Mouse (Mus musculus): ENCODE data around the gene Phb. TPM values are rescaled to one million over a fixed set of nuclear protein-coding genes. Genes with fewer than 3 reads are reported as not detected.

The Phb gene
- 273 and 276 TPM in 2 replicates for polyA plus RNA-seq (2016; fragmentation: Nextera tagmentation; extraction: Ambion mirVana)

DNA sequence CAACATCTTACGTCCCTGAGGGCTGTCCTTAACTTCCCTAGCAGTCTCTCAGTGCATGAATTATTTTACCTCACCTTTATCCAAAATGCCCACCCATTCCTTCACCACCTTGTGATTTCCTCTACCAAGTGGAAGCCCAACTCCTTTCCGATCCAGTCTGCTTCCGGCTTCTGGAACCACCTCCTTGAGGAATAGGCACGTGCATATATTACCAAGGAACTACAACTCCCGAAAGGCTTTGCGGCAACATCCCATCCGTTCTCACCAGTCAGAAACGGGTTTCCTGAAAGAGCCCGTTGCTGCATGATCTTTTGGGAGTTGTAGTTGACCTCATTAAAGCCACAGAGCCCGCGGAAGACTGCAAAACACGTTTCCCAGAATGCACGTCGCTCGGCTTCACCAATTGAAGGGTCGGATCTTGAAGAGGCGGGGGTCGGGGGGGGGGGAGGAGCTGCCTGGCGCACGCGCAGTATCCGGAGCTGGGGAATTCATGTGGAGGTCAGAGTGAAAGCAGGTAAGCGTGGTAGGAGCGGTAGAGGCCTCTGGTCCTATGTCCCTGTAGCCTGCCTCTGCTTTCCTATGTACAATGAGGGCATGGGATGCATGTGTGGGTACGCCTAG lies at the start of gene Phb:
Gene Phb (plus strand): TSS at position 429 of the 621 bp plus-strand sequence.
- Histone ChIP-seq H3K4me1 (peaks cover 16% of the 10 kb centered on the region), H3K4me3 (peak within 1 kb of the TSS; percentile 75), H3K27me3 (ENCODE audit: poor library complexity, severe bottlenecking) (no peaks in the 10 kb centered on the region), H3K27ac (peak within 1 kb of the TSS; percentile 81), H3K36me3 (replicated peaks) (peaks cover 36% of the 10 kb centered on the region), H3K9me3 (no peaks in the 10 kb centered on the region)
- 2% methylated on average over 25 of the region's 25 CpGs for WGBS
- peak; percentile 96 for DNase-seq (ENCODE audit: extremely low spot score, low spot score)

DNA sequence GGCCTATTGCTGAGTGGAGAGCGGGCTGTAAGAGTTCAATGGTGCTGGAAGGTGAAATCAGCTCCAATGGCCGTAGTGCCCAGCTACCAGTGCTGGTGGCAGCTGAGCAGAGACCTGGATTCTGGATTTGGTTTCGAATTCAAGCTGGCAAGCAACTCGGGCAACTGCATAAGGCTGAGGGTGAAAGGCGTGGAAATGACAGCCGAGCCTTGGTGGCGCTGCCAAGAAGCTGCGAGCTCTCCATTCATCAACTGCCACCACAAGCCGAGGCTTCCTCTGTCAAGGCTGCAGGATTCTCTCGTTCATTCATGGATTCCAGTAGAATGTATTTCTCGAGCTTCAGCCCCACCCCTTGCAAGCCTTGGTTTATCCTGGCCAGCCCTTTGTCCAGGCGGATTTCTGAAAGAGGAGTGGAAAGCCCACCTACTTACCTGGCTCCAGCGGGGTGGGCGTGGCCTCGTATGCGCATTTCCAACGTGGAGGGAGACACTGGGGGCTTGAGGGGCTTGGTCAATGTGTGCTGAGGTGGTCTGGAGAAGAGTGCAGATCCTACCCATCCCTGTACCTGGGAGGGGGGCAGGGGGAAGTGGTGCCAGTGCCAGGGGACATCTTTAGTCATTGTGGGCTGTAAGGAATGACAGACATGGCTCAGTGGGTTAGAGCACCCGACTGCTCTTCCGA lies 48.8 kb upstream of the Phb start:
- 66% methylated on average over 19 of the region's 19 CpGs for WGBS
- no peak overlapping the region for H3K4me3 ChIP-seq
- H3K36me3 ChIP-seq (replicated peaks) = no peaks in the 10 kb centered on the region
- DNase-seq (ENCODE audit: extremely low spot score, low spot score) = no peak
- peaks cover 53% of the 10 kb centered on the region for H3K4me1 ChIP-seq
- peaks cover 63% of the 10 kb centered on the region for H3K27me3 ChIP-seq (ENCODE audit: poor library complexity, severe bottlenecking)
- no peak overlapping the region for H3K27ac ChIP-seq
- H3K9me3 ChIP-seq = no peaks in the 10 kb centered on the region

DNA sequence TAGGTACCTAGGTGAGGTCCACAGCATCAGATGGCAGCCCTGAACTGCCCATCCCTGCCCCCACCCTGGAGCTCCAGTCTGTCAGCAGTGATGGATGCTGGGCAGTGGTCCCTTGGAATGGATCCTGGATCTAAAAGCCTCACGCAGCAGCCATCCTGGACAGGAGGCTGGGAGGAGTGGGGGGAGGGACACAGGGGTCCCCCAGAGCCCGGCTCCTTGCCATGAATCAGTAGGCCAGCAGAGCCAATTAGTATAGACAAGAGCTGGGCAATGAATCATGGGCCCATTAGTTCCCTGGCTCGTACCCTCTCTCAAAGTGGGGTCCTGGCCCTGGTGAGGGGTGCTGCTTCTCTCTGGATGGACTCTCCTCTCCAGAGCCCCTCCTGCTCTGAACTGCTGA lies 47.7 kb upstream of the Phb start:
- Histone ChIP-seq H3K36me3 (replicated peaks) (no peaks in the 10 kb centered on the region), H3K27me3 (ENCODE audit: poor library complexity, severe bottlenecking) (peaks cover 63% of the 10 kb centered on the region), H3K9me3 (no peaks in the 10 kb centered on the region), H3K4me3 (no peak overlapping the region), H3K27ac (no peak overlapping the region), H3K4me1 (peaks cover 48% of the 10 kb centered on the region)
- no peak for DNase-seq (ENCODE audit: extremely low spot score, low spot score)
- WGBS = 81% methylated on average over 3 of the region's 3 CpGs

DNA sequence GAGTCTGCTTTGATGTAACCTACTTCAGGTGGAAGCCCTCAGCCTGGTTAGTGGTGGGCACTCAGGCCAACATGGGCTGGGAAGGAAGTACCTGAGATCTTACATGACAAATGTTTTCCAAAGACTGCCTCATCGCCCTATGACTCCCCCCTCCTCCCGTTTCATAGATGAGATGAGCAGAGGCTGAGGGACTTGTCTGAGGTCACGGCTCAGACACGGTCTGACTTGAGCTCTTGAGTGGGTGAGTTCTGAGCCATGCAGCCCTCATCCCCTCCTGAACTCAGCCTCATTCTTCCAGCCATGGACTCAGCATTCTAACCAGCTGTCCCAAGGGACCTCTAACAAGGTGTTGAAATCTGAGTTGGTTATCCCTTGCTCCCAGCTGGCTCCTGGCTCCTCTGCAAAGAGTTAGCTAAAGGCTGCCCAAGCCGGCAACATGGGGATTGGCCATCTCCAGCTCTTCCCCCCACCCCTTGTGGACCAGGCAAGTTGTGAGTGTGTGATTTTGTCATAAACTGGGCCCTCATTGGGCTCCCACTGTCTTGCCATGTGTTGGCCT lies 46.8 kb upstream of the Phb start:
- H3K36me3 ChIP-seq (replicated peaks) = no peaks in the 10 kb centered on the region
- no peak overlapping the region for H3K27ac ChIP-seq
- no peaks in the 10 kb centered on the region for H3K9me3 ChIP-seq
- H3K27me3 ChIP-seq (ENCODE audit: poor library complexity, severe bottlenecking) = peaks cover 64% of the 10 kb centered on the region
- DNase-seq (ENCODE audit: extremely low spot score, low spot score) = no peak
- 91% methylated on average over 5 of the region's 5 CpGs for WGBS
- H3K4me1 ChIP-seq = peaks cover 42% of the 10 kb centered on the region
- no peak overlapping the region for H3K4me3 ChIP-seq

DNA sequence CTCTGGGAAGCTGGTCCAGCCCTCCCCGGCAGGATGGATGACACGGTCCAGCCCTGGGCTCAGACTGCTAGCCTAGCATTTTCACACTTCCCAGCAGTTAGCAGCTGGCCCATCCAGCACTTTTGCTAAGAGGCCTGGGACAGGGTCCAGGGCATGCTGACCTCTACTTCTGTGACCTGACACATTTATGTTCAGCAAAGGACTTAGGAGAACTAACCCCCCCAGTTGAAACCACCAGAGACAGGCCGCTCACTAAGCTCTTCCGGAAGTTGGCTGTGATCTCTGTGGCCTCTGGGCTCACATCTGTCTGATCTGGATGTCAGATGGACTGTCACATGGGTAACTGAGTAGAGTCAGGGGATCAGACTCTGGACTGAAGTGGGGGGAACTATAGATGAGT lies 45.7 kb upstream of the Phb start:
- H3K4me1 ChIP-seq = peaks cover 36% of the 10 kb centered on the region
- no peaks in the 10 kb centered on the region for H3K9me3 ChIP-seq
- no peaks in the 10 kb centered on the region for H3K36me3 ChIP-seq (replicated peaks)
- H3K4me3 ChIP-seq = no peak overlapping the region
- no peak overlapping the region for H3K27ac ChIP-seq
- WGBS = 63% methylated on average over 4 of the region's 4 CpGs
- DNase-seq (ENCODE audit: extremely low spot score, low spot score) = no peak
- peaks cover 59% of the 10 kb centered on the region for H3K27me3 ChIP-seq (ENCODE audit: poor library complexity, severe bottlenecking)

DNA sequence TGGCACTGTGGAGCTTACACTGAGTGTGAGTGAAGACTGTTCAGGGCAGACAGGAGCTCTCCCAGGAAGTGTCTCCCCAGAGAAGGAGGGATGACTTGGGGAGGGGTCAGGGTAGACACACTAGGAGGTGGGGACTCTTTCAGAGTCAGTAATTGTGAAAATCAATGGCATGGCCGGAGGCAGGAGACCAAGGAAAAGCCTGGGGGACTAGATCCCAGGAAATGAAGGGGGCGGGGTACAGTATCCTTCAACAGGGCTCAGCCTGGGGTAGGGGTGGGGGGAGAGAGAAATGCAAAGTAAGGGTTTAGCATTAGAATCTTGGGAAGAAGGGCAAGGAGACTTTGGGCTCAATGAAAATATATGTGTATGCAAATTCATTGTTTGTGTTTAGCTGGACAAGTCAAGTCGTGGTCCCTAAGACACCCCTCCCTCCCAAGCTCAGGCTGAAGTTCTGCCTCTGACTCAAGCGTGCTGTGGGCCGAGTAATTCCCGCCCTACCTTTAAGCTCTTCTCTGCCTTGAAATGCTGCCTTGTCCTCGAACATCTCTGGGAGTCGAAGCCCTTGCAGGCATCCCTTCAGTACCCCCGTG lies 45.1 kb upstream of the Phb start:
- H3K36me3 ChIP-seq (replicated peaks) = no peaks in the 10 kb centered on the region
- peaks cover 36% of the 10 kb centered on the region for H3K4me1 ChIP-seq
- WGBS = 22% methylated on average over 9 of the region's 9 CpGs
- H3K27ac ChIP-seq = peak overlapping the region; percentile 37; the same call in 1 of the 2 replicates
- no peak for DNase-seq (ENCODE audit: extremely low spot score, low spot score)
- H3K4me3 ChIP-seq = no peak overlapping the region
- peaks cover 59% of the 10 kb centered on the region for H3K27me3 ChIP-seq (ENCODE audit: poor library complexity, severe bottlenecking)
- H3K9me3 ChIP-seq = no peaks in the 10 kb centered on the region

DNA sequence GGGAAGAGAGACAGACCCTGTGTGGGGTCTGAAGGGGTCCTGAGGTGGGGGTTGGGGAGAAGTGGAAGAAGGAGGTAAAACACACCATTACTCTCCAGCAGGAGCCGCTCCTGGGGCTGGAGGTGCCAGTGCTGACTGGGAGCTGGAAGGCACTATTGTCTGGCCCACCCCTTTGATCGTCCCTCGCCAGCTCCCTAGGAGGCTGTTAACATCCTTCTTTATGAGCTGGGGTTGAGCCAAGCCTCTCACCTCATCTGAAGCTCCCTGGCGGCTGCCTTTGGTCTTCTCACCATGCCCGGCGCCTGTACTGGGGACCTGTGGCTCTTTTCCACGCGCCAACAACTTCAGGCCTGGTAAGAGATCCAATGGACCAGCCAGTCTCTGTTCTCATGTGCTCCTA lies 44.3 kb upstream of the Phb start:
- H3K27ac ChIP-seq = peak overlapping the region; percentile 37; the same call in 1 of the 2 replicates
- DNase-seq (ENCODE audit: extremely low spot score, low spot score) = no peak

DNA sequence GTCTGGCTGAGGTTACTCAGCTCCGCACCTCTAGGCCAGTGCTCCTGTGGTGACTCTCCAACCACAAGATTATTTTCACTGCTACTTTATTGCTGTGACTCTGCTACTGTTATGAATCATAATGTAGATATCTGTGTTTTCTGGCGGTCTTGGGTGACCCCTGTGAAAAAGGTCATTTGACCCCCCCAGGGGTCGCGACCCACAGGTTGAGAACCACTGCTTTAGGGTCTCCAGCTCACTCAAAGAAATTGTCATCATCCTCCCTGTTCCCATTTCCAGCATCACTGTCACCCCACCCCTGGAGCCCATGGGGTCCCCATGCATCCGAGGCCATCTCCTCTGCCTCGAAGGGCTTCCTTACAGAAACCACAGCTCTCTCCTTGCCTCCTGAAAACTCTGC lies 36.2 kb upstream of the Phb start:
- Histone ChIP-seq H3K27ac (0 out of 2 replicates have a peak overlapping the region, but pooled peaks have one; percentile 78), H3K36me3 (replicated peaks) (no peaks in the 10 kb centered on the region), H3K4me3 (no peak overlapping the region), H3K27me3 (ENCODE audit: poor library complexity, severe bottlenecking) (peaks cover 52% of the 10 kb centered on the region), H3K9me3 (no peaks in the 10 kb centered on the region), H3K4me1 (peaks cover 48% of the 10 kb centered on the region)
- 86% methylated on average over 6 of the region's 6 CpGs for WGBS
- no peak for DNase-seq (ENCODE audit: extremely low spot score, low spot score)

More for the DNA sequence above, 44.3 kb upstream of the Phb start:
- Histone ChIP-seq H3K36me3 (replicated peaks) (no peaks in the 10 kb centered on the region), H3K9me3 (no peaks in the 10 kb centered on the region), H3K4me3 (no peak overlapping the region), H3K4me1 (peaks cover 32% of the 10 kb centered on the region), H3K27me3 (ENCODE audit: poor library complexity, severe bottlenecking) (peaks cover 58% of the 10 kb centered on the region)
- WGBS = 34% methylated on average over 8 of the region's 8 CpGs

DNA sequence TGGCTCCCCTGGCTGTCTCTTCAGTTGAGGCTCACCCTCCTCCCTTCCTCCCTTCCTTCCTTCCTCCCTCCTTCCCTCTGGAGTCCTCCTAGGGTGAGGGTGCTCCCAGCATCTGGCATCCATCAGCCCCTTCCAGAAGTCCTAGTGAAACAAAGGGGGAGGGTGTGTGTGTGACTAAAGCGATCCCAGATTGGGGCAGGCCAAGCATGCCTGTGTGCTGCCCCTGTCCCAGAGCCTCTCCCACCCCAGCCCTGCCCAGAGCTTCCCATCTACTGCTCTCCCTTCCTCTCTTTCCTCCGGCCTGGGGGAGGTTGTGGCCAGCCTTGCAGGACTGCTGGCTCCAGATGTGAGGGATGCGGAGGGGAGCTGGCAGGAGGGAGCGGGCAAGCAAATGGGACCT lies 35.5 kb upstream of the Phb start:
- H3K9me3 ChIP-seq = no peaks in the 10 kb centered on the region
- 59% methylated on average over 4 of the region's 4 CpGs for WGBS
- H3K27ac ChIP-seq = peak overlapping the region; percentile 78
- no peak overlapping the region for H3K4me3 ChIP-seq
- no peak for DNase-seq (ENCODE audit: extremely low spot score, low spot score)
- peaks cover 53% of the 10 kb centered on the region for H3K27me3 ChIP-seq (ENCODE audit: poor library complexity, severe bottlenecking)
- H3K36me3 ChIP-seq (replicated peaks) = no peaks in the 10 kb centered on the region
- H3K4me1 ChIP-seq = peaks cover 52% of the 10 kb centered on the region

DNA sequence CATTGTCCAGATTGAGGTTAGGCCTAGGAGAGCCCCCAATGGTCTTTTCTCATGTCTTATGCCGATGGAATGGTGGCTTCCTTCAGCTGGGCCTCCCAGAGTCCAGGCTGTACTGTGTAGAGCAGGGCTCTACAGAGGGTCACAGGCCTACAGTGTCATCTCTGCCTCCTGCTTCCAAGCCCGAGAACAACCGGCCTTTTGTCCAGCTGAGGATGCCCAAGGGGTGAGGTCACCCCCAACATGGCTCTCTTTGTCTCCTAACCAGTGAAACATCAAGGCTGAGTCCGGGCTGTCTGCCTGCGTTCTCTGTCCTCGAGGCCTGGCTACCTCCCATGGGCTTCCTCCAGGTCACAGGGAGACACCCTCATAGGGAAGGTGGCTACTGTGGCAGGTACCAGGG lies 34.3 kb upstream of the Phb start:
- H3K27me3 ChIP-seq (ENCODE audit: poor library complexity, severe bottlenecking) = peaks cover 55% of the 10 kb centered on the region
- no peak for DNase-seq (ENCODE audit: extremely low spot score, low spot score)
- H3K36me3 ChIP-seq (replicated peaks) = no peaks in the 10 kb centered on the region
- H3K4me1 ChIP-seq = peaks cover 51% of the 10 kb centered on the region
- H3K4me3 ChIP-seq = no peak overlapping the region
- H3K27ac ChIP-seq = peak overlapping the region; percentile 78
- no peaks in the 10 kb centered on the region for H3K9me3 ChIP-seq
- 48% methylated on average over 6 of the region's 6 CpGs for WGBS

DNA sequence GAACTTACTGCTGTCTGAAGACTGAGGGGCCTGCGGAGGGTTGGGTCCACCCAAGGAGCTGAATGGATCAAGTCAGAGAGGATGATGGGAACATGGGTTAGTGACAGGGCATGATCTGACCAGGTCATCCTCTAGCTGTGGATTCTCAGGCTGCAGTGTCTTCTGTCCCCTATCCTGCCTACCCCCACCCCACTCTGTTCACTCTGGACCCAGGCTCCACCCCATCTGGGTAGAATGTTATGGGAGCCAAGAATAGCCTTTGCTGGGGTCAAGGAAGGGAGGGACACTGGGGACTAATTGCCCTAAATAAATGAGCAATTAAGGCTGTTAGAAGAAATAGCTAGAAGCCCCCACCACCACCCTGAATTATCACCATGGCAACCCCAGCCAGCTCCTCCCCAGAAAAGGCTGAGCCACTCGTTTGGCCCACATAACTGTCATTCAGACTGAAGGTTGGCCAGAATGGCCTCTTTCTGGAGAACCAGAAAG lies 33.2 kb upstream of the Phb start:
- 57% methylated on average over 2 of the region's 2 CpGs for WGBS
- peaks cover 51% of the 10 kb centered on the region for H3K4me1 ChIP-seq
- peak overlapping the region; percentile 78 for H3K27ac ChIP-seq

DNA sequence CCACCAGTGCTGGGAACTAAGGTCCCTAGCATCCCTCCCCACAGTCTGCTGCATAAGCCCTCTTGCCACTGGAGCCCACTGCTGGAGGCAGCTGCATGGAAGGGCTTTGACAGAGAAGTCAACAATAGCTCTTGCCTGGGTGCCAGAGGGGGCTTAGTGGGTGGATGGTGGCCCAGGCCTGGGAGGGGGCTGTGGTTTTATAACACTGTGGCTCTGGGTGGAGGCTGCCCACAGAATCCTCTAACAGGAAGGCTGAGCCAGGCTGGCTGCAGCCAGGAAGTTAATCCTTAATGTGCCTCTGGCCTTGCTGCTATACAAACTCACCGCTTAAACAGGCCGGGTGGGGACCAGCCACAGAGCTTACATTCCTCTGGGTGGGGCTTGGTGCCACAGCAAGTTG lies 31.7 kb upstream of the Phb start:
- no peaks in the 10 kb centered on the region for H3K36me3 ChIP-seq (replicated peaks)
- H3K9me3 ChIP-seq = no peaks in the 10 kb centered on the region
- peaks cover 46% of the 10 kb centered on the region for H3K27me3 ChIP-seq (ENCODE audit: poor library complexity, severe bottlenecking)
- 28% methylated on average over 2 of the region's 2 CpGs for WGBS
- no peak for DNase-seq (ENCODE audit: extremely low spot score, low spot score)
- H3K4me3 ChIP-seq = no peak overlapping the region
- H3K27ac ChIP-seq = peak overlapping the region; percentile 37
- peaks cover 60% of the 10 kb centered on the region for H3K4me1 ChIP-seq

More for the DNA sequence above, 33.2 kb upstream of the Phb start:
- H3K27me3 ChIP-seq (ENCODE audit: poor library complexity, severe bottlenecking) = peaks cover 49% of the 10 kb centered on the region
- no peak overlapping the region for H3K4me3 ChIP-seq
- DNase-seq (ENCODE audit: extremely low spot score, low spot score) = no peak
- H3K9me3 ChIP-seq = no peaks in the 10 kb centered on the region
- H3K36me3 ChIP-seq (replicated peaks) = no peaks in the 10 kb centered on the region

Data from forebrain, embryonic 10.5 days (tissue).